Mouse (Mus musculus) frontal cortex, postnatal 25 days (tissue): ENCODE data around the gene Grap2.
"Not testable (repeated sequence)": the region's sequence is repeated elsewhere in the genome, so short reads cannot be mapped to it uniquely, and the experiment has no call there.

Experiments used
- DNase-seq, 2 experiments: peaks; one replicate each; pipeline ENCODE4 v3.0.0; 2022; ENCODE audit warnings: low spot score in 2 of 2

Gene Grap2

GRCm38 (mm10) chr15:80566696-80567095 lies 5.7 kb upstream of the Grap2 start:
- DNase-seq = no peak

DNA sequence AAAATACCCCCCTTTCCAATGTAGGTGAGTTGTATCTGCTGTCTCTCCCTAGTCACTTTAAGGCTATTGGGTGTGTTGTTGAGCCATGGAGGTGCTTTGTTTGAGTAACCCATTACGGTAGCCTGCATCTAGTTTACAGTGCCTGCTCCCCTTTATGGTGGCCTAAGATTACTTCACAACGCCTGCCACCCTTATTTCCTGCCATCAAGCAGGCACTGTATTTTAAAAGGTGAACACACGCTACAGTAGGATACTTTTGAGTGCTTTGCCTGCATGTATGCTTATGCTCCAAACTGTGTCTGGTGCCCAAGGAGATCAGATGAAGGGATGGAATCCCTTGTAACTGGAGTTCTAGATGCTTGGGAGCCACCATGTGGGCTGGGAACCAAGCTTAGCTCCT lies 5.3 kb upstream of the Grap2 start:
- DNase-seq = no peak

GRCm38 (mm10) chr15:80567731-80568130 lies 4.7 kb upstream of the Grap2 start:
- DNase-seq = no peak

GRCm38 (mm10) chr15:80569205-80569604 lies 3.2 kb upstream of the Grap2 start:
- no peak for DNase-seq

DNA sequence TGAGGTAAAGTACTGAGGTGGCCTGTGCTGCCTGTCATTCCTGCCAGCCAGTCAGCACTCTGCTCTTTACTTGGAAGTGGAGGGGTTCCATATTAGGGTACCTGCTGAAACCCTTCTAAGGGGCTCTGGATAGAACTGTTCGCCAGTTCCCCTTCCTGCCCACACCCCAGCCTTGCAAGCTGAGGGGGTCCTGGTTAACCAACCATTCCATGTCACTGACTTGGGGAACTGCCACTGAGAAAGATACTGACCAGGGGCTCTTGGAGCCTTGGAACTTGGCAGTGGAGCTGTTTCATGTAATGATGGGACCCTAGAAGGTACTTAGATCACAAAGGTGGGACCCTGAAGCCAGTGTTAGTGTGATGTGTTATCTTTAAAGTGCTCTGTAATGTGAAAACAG lies 2.2 kb upstream of the Grap2 start:
- no peak for DNase-seq

DNA sequence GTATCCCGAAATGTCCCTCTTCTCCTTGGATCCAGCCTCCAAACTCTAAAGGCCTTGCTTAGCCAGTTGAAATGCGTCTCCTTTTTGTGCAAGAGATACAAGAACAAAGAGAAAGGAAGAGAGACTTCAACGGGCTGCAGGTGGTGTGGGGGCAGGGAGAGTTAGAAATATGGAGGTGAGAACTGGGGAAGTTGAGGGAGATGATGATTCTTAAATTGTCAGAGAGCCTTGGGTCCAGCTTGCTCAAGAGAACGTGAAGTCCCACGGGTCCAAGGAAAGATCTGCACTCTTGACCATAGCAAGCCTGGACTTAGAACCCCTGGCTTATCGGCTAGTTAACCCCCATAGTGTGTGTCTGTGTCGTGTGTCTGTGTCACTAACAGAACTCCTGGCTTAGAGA lies 783 bp upstream of the Grap2 start:
- DNase-seq = no peak

DNA sequence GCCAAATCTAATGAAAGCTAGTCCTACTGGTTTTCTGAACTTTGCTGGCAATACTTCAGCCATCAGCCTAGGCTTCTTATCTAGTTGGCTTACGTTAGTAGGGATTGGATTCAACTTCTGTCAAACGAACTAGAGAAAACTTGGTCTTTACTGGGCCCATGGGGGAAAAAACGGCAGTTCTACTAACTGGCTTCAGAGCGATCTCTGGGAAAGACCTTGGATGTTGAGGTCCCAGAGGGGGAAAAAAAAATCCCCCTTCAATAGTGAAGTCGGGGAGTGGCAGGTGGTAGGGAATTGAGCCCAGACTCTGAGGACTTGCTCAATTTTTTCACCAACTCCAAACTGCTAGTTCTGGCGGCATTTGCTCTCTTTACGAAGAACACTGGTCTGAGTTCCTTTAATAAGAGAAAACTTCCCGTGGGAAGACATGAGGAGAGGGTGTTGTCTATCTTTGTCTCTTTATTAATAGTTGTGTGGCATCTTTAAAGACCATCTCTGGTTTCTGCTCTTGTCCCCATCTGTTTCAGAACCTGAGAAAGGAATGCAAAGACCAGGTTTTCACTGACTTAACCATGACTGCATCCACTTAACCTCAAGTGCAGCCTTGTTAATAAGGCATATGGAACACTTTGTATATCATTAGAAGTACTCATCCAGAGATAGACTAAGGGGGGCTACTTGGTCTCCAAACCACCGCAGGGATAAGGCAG lies 572 bp downstream of the Grap2 start:
- DNase-seq = no peak

- no peak for DNase-seq
Observed at GRCm38 (mm10) chr15:80574211-80575040, 2.0 kb downstream of the Grap2 start.

GRCm38 (mm10) chr15:80575817-80576370 lies 3.5 kb downstream of the Grap2 start:
- no peak for DNase-seq

DNA sequence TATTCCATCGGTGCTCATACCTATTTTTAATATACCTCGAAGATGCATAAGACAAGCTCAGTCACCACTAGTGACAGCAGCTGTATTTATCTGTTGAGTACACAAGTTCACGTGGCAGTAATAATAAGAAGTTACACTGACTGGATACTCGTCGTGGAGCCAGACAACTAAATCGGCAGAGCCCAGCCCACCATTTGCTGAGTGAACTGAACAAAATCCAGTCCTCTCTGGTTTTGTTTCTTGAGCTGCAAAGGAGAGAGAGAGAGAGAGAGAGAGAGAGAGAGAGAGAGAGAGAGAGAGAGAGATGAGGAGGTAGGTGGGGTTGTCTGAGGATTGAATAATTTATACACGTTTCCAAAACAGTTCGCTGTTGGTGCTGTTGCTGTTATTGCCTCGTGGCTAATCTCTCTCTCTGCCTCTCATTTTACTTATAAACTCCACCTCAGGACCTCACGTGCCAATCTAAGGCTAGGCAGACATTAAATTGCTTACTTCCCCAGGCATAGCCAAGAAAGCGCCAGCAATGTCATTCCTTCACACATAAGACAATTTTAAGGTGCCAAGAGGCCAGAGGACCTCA lies 4.1 kb downstream of the Grap2 start:
- no peak for DNase-seq

- DNase-seq = no peak
Observed at GRCm38 (mm10) chr15:80577166-80577960, 5.0 kb downstream of the Grap2 start.

GRCm38 (mm10) chr15:80579121-80579520 lies 6.7 kb downstream of the Grap2 start:
- no peak for DNase-seq

- not testable (repeated sequence) for DNase-seq
Observed at GRCm38 (mm10) chr15:80580585-80580984, 8.2 kb downstream of the Grap2 start.

GRCm38 (mm10) chr15:80582581-80583495 lies 10.4 kb downstream of the Grap2 start:
- DNase-seq = no peak

- no peak for DNase-seq
Observed at GRCm38 (mm10) chr15:80586296-80586695, 13.9 kb downstream of the Grap2 start.

- DNase-seq = no peak
Observed at GRCm38 (mm10) chr15:80590641-80591040, 18.2 kb downstream of the Grap2 start.

DNA sequence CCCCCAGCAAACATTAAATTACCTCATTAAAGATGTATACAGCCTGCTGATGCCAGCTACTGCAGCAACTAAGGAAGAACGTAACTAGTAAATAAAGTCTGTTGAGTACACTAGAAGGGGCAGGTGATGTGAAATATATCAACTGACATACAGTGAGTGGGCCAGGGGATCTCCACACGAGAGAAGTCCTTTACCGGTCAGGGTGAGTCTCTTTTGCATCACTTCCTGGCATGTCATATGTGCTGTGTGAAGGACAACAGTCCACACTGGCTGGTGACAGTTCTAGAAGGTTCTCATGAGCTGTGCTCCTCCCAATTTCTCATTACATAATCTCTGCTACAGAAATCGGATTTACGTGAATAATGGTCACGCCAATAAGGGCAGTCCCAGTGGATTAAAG lies 20.3 kb downstream of the Grap2 start:
- DNase-seq = no peak

- DNase-seq = no peak
Observed at GRCm38 (mm10) chr15:80593877-80594276, 21.5 kb downstream of the Grap2 start.

DNA sequence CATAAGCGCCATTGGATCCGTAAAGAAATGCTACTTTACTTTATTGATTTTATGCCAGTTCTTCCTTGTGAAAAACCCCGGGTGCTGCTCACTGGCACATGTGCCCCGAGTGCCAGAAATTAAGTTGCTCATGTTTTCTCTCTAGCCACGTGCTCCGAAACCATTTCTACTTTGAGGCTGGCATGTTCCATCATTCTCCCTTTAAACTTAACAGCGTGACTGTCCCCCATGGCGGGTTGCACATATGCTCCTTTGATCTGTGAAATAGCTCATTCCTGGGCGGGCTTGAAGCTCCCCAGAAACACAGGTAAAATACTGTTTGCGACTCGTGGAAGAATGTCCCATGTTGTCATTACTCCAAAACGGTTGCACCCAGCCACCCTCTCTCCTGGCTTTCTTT lies 26.4 kb downstream of the Grap2 start:
- DNase-seq = no peak

GRCm38 (mm10) chr15:80599213-80599750 lies 26.9 kb downstream of the Grap2 start:
- DNase-seq = no peak
